Mouse (Mus musculus) T-helper 1 cell (primary cell): ENCODE results near the gene Frrs1l.

Experiments used
- in situ Hi-C: fragments of 300-600 bp; cut with MboI, MseI; formaldehyde crosslinking; loops from one replicate; pipeline ENCODE4 v1.15.1; 2025; ENCODE audit warnings: high pct_unique_total_duplicates

The Frrs1l gene

DNA sequence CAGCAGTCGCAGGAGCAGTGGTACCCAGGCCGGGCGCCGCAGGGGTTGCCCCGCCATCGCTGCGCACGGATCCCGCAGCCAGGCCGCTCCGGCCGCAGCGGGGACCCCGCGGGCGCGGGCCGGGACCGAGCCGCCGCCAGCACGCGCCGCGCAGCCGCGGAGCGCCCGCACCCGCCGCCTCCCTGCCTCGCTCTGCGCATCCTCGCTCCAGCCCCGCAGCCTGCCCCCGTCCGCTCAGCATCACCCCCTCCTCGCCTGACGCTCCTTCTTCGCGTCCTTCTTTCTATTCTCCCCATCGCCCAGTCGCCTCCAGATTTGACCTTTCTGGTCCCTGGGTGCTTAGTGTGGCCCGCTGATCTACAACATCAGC is at the start of gene Frrs1l:
Gene Frrs1l, minus strand, starts transcription at position 177 of the 370 bp plus-strand sequence.
- in situ Hi-C loops = no loop called here

DNA sequence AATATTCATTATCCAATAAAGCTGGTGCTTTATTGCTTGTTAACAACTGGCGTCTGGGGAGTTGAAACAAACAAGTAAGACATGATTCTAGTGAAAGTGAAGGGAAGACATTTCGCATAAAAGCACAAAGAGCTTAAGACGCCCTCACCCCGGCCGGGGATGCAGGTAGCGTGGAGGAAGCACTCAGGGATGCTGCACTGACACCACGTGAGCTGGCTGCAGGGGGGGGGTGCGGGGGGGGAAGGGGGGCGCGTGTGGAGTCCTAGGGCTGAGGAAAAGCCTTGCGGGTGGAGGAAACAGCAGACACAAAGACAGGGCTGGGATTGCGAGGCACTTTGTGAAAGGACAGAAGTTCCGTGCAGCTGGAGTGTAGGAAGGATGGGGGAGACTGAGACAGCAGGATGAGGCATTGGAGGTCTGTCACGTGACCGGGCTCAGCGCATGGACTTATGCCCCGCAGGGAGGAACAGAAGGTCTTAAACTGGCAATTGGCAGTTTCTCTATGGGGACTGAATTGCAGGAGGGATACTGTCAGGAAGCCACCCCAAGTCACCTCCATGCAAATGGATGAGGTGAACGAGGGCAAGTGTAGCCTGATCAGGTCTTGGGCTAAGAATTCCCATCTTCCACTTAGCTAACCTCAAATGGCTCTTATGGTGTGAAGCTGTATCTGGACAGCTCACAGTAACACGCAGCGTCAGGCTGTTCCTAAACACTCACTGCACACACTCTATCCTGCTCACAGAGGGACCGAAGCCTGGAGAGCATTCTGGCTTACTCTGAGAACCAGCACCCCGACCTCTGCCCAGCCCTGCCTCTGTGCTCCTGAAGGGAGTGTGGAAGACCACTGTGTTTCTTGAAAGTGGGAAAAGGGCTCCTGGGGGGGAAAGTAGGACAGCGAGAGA is 49.2 kb upstream of the Frrs1l start:
- in situ Hi-C loops = no loop called here

DNA sequence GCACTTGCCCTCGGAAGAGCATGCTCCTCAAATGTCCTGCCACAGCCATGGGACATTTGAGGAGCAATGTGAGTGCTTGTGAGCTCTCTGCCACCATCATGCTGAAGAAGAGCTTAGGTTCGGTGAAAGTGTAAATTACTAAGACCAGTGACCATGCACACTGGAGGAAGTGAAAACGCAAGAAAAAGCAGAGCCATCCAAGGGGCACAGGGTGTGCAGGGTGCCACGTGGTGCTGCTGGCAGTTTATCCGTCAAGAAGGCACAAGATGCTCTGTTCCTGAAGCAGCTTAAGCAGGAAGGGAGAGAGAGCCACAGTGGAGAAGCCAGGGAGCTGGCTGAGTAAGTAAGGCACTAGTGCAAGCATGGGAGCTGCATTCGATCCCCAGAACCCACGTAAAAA is 47.4 kb upstream of the Frrs1l start:
- in situ Hi-C loops = no loop called here

DNA sequence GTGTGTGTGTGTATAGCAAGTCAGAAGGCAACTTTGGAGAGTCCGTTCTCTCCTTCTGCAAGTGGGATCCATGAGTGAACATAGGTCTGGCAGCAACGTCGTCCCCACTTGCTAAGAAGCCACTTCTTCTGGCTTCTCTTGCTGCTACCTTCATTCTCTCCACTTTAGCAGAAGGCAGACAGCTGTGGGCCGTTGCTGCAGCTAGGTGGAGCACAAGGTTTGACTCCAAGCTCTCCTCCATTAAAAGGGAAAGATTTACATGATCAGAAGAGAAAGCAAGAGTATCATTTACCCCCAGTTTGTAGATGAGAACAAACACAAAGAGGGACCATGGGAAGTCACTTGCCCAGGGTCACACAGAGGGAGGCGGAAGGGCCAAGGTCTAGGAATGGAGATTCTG is 44.0 kb upstream of the Frrs1l start:
- in situ Hi-C loops = no loop called here

DNA sequence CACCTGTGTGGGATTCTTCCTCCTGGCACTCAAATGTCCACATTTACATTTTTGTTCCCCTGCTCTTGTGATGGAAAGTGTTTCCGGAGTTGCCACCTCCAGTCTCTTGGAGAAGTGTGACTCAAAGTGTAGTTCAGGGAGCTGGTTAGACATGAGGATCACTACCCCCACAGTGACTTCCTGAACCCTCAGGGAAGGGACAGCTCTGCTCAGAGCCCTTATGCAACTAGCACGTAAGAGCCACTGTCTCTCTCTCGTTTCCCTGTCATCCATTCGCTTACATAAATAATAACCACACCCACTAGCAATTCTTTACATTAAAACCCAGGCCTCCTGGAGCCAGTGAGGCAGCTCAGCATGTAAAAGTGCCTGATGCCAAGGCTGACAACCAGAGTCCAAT is 41.2 kb upstream of the Frrs1l start:
- in situ Hi-C loops = no loop called here

DNA sequence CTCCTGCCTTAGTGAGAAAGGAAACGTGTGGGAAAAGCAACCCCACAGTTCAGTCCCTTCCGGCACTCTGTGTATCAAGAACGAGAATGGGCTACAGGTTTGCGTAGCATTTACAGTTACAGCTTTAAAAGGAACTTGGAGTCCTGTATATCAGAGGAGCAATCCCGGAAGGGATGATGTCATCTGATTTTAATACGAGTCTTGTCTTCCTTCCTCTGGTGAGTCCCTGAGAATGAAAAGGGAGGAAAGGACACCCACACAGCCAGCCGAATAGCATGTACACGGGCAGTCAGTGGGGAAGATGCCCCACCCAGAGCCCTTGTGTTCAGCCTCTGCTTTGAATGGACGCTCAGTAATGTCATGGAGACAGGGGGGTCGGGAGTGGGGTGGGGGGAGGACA is 37.8 kb upstream of the Frrs1l start:
- in situ Hi-C loops = no loop called here

DNA sequence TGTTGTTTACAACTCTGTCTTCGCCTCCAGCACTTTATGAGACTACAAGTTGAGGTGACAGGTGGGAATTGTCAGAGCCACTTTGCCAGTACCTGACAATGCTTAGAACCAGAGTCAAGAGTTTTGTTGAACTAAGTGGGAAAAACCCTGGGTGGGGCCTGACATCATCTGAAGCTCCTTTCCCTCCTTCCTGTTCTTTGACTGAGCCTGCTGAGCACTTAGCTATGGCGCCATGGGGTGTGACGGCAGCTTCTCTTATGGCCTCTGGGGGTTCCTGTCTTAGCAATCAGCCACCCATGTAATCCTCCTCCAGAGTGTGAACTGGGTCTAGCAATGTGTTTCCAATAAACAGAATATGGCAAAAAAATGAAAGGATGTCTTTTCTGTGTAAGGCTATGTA is 33.3 kb upstream of the Frrs1l start:
- in situ Hi-C loops = no loop called here

DNA sequence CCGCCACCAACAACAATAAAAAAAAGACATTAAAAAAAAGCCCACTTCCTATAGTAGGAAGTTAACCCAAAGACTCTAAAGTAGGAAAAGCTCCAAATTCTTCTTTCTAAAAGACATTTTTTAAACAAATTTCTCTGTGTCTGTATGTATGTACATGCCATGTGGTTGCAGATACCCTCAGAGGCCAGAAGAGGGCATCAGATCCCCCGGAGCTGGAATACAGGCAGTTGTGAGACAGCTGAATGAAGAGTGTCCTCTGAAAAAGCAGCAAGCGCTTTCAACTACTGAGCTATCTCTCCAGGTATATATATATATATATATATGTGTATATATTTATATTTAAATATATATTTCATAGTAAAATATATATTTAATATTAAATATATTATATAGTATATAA is 31.1 kb upstream of the Frrs1l start:
- in situ Hi-C loops = no loop called here

DNA sequence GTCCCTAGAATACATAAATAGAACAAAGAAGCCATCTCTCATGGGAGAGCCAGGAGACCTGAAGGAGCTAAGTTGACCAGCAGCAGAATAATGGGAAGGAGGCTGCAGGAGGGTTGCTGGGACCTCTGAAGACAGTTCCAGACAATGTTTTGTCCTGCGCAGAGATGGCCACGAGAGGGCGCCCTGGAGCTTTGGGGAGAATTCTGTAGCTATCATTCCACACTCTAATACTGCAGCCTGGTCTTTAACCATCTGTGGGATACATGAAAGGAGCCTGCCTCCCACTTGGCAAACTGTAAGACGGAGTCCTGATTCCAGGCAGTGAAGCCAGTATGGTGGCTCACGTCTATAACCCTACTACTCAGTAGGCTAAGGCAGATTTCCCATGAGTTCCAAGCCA is 27.0 kb upstream of the Frrs1l start:
- in situ Hi-C loops = loop anchor here (5.0 kb wide), 1 partner anchor 120 kb away; no protein-coding TSS in a partner anchor

DNA sequence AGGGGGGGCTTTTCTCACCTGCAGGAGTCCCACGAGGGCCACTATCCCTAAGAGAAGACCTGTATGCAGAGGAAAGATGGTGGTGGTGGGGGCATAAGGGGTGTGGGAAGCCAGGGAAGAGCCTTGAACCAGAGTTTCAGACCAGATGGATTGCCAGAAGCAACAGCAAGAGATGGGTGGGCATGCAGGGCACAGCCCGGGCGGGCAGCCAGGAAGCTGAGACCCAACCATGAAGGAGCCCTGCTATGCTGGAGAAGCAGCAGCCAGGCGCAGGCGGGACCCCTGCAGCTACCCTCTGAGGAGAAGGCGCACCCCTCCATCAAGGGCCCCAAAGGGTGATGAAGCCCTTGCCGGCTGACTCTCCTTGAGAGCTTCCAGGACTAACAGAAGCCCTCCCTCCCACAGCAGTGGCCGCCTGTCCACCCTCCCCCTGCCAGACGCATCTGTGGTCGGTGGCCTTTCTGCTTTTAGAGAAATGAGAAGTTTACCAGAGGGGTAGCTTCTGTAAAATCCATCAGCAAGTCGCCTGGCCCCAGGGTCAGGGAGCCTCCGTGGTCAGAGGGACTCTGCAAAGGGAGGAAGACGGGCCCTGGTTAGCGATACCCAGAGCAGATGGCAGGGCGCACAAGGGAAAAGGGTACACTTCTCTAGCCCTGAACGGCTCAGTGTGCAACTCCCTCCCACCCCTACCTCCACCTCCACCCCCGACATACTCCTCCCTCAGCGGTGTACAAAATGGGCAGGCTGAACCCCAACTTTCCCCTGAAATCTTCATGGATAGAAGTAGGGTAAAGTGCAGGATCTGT is 26.4 kb upstream of the Frrs1l start:
- in situ Hi-C loops = loop anchor here (5.0 kb wide), 1 partner anchor 121 kb away; no protein-coding TSS in a partner anchor

DNA sequence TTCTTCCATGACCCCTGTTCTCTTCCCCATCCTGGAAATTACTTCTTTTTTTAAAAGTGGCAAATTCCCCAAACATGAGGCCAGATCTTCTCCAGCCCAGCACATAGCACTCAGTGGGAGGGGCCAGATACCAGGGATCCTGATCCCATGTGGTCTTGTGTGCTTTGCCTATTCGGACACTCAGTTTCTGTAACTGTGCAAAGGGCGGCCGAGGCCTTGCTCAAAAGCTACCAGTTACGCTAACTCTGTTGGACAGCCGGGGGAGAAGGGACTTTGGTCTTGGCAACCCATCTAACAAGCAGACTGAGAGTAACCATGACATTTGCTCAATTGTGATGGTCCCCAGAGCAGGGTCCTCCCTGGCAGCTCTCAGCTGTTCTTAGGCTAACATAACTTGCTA is 24.8 kb upstream of the Frrs1l start:
- in situ Hi-C loops = loop anchor here (5.0 kb wide), 1 partner anchor 122 kb away; no protein-coding TSS in a partner anchor

DNA sequence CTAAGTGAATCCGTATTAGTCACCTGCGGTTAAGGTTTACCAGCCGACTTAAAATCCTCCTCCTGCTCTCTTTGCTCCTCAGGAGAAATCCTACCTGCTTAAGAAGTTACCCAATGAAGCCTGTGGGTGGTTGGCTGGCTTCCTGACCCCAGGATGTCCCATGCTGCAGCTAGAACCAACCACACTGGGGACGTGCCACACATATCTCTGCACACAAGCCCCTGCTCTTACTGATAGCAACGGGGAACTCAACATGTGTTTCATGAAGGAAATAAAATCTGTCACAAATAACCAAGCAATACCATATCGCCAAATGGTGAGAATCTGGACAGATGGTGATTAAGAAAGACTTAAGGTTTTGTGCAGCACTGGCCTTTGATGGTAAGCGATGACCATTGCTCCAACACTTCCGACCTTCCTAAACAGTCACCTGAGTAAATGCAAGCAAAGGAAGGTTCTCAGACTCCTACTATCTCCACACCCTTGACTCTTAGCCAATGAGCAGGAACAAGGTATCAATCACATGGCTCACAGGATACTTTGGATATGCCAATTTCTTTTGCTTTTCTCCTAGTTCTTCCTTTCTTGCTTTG is 21.4 kb upstream of the Frrs1l start:
- in situ Hi-C loops = no loop called here

DNA sequence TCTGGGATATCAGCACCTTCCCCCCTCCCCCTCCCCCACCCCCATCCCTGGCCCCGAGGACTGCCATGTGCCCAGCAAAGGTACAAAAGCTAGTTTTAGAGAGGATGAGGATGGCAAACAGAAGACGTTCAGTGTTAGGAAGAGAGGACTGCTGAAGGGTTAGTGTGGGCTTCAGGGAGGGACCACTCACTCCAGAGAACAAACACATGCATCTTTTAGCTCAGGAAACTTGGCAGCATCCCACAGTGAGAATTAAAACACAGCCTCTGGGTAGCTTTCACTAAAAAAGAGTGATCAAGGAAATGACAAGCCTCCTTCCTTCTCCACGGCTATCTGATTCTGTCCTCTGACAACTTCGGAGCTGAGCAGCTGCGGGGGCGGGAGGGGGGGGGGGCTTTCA is 20.7 kb upstream of the Frrs1l start:
- in situ Hi-C loops = no loop called here

DNA sequence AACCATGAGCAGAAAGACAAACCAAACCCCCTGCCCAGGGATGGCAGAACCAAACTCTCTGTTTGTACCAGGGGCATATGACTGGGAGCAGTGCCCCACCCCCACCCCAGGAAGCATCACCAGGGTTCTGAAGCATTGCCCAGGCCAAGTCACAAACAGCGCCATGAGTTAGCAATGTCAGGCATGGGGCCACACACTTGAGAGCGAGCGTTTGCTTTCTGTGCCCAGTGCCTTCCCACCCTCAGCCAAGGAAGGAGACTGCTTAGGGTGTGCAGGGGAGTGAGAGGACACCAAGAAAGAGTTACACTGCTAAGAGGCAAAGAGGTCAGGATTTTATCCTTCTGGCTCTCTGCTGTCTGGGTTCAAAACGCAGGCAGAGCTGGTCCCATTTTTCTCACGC is 20.2 kb upstream of the Frrs1l start:
- in situ Hi-C loops = no loop called here

DNA sequence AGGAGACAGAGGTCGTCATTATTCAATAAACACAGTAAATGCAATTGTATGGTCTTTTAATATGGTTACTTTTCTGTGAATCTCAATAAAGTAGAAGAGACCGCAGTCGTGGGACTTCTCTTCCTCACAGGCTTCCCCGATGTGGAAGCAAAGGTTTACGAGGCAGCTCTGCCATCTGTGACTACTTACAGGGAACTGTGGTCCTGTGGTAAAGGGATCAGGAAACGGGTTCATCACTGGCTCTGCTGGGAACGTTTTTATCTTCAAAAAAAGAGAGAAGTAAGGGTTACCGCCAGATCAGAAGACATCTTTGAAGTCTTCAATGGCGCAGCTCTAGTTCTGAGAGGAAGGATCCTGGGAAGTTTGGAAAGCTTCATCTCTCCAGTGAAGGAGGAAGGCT is 17.5 kb upstream of the Frrs1l start:
- in situ Hi-C loops = no loop called here

DNA sequence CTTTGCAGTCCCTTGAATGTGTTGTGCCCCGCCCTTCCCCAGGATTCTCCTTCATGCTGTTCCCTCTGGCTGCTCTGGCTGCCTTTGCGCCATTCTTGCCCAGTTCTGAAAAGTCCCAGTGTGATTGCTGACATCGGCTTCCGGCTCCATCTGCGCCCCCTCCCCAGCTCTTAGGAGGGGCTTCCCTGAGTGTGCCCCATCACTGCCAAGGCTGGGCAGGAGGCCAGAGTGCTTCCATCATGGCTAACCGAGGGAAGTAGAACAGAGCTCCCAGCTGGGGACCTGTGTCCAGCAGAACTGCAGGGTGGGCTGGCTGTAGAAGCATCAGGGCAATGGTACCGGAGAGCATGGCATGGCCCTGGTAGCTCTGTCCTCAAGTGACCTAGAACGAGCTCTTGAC is 14.8 kb upstream of the Frrs1l start:
- in situ Hi-C loops = no loop called here

DNA sequence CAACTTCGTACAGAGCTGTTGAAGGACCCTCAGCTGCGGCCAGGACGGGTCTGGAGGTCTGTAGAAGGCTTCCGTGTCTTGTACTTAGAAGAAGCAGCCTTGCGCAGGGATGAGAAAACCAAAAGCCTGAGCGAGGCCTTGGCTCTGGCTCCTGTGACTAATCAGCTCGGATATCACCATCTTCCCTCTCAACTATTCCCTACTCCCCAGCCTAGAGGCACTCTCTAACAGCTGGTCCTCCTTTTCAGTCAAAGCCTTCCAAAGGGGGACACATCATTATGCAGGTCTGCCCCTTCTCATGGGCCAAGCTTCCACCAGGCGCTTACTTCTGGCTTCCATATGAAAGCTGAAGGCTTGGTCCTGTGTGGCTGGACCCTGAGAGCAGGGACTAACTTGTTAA is 13.7 kb upstream of the Frrs1l start:
- in situ Hi-C loops = no loop called here

DNA sequence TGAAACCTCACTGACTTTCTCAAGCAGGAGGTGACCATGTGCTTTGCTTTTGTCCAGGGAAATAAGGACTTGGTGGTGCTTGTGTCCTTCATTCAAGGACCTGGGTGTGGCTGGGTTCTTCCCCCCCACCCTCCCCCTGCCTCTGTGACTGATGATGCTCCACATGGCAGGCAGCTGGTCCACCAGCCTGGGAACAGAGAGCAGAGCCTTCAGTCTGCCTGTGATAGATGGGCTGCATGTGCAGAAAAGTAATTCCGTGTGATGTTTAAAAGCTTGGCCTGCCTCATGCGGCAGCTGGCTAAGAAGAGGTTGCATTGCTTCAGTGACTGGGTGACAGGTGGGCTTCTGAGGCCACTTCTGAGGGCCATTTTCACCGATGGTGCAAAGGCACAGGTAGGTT is 12.6 kb upstream of the Frrs1l start:
- in situ Hi-C loops = no loop called here

DNA sequence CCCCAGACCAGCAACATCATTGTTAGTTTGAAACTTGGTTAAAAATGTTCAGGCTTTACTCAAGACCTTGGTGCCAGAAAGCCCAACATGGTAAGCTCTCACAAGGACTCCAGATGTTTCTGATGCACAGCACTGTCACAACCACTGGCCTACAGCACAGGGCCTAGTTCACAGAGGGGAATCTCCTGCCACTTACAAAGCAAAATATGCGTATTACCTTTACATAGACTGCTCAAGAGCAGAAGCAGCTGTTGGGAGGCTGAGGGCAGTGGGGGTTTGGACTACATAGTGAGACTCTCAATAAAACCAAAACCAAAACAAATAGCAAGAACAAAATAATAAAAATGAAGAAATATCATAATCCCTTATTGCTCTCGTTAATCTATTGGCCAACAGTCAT is 11.2 kb upstream of the Frrs1l start:
- in situ Hi-C loops = no loop called here

DNA sequence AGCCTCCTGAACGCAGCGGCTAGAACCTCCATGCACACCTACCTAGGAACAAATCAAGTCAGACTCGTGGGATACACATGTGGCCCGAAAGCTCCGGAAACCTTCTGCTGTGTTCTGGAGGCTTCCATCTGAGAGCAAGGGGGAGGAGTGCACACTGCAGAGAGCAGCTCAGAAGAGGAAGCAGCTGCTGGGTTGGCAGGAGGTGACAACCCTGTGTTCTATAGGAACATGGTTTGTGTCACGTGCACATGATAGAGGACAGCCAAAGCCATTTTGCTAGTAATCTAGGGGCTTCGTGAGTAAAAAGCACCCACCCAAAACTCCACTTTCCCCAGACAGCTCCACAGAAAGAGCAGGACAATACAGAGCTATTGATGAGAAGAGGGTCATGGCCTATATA is 3.1 kb upstream of the Frrs1l start:
- in situ Hi-C loops = no loop called here

DNA sequence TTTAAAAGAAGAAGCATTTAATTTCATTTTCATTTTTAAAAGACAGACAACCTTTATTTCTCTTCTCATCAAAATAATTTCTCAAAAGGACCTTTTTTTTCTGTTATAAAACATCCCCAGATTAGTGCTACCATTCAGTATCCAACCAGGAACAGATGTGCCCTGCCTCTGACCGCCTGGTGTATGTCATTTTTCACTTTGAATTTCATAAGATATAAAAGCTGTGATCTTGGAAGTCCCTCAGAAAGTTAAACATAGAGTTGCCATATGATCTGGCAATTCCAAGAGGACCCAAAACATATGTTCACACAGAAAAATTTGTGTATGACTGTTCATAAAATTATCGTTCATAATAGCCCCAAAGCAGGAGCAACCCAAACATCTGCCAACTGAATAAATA is 1.8 kb upstream of the Frrs1l start:
- in situ Hi-C loops = no loop called here

DNA sequence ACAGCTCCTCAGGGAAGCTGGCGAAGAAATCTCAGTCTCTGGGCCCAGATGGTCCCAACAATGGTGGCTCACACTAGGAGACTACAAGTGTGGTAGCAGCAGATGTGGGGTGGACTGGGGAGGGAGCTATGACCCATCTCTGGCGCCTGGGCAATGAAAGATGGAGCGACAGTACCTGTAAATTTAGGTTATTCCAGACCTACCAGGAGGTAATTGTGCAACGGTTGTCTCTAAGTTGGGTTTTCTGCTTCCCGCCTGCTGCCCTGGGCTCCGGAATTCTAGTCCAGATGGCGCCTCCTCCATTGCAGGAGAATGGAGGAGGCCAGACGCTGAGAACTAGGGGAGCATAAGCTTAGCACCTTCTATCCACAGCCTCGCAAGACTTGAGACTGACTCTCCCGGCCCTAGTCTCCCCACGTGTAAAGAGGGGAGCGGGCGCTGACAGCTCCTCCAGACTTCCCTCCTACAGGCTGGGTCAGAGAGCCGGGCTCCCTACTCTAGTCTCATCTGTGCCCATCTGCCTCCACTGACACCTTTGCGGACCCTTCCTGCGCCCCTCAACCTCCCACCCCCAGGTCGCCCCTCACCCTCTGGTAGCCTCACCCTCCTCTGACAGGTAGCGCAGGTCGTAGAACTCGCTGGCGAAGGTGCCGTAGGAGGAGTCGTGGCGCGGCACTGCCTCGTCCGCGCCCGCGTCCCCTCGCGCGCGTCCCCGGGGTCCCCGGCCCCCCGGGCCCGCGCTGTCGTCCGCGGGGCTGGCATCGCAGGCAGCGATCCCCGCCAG is 568 bp downstream of the Frrs1l start:
- in situ Hi-C loops = no loop called here
